Mouse (Mus musculus) bone marrow, adult 2 months (tissue): ENCODE results near the gene Cnnm1.

Experiments
- CTCF ChIP-seq: fragments of 200-500 bp; IDR thresholded peaks from 2 replicates; pipeline ENCODE4 v1.5.1; 2011; ENCODE audit warnings: low read length, control low read depth; ENCODE audit not compliant: control insufficient read depth, insufficient read depth
- POLR2A ChIP-seq: fragments of 200-500 bp; IDR thresholded peaks from 2 replicates; pipeline ENCODE4 v1.6.1; 2011; ENCODE audit warnings: low read depth, mild to moderate bottlenecking, control low read depth, low read length, borderline replicate concordance; ENCODE audit not compliant: control insufficient read depth

GRCm38 (mm10) chr19:43521996-43522395, 81.8 kb downstream of the Cnnm1 start:
- TF ChIP-seq CTCF: no peak
- no peak for TF ChIP-seq POLR2A
